Mouse (Mus musculus): ENCODE results near the gene Ppp1r1b.

- TF ChIP-seq CTCF (IDR thresholded peaks at IDR 0.05; ENCODE audit: low read depth) (no peak), EP300 (IDR thresholded peaks at IDR 0.05; ENCODE audit: low read depth) (no peak)
Measured at GRCm38 (mm10) chr11:98321677-98322003, 26.6 kb upstream of the Ppp1r1b start.
